Mouse (Mus musculus) lung, adult 2 months (tissue): ENCODE measurements around the gene L3mbtl1.

ENCODE experiments used
- CTCF ChIP-seq: fragments of 200-500 bp; IDR thresholded peaks from 2 replicates; pipeline ENCODE4 v1.5.1; 2011; ENCODE audit warnings: mild to moderate bottlenecking, low read length, control low read depth; ENCODE audit not compliant: insufficient read depth
- POLR2A ChIP-seq: fragments of 200-500 bp; IDR thresholded peaks from 2 replicates; pipeline ENCODE4 v1.6.1; 2011; ENCODE audit warnings: low read depth, mild to moderate bottlenecking, control low read depth, low read length, borderline replicate concordance; ENCODE audit errors: extremely low read depth

GRCm38 (mm10) chr2:162976001-162976400, 32.7 kb downstream of the L3mbtl1 start:
- TF ChIP-seq CTCF (no peak), POLR2A (no peak; the same call in 1 of the 2 replicates)
